Mouse (Mus musculus) stomach, postnatal 0 days (tissue): ENCODE measurements at regions not wholly inside any gene's neighbourhood (a gene's known extent, or its start where the extent isn't known, plus 50 kb on each side); places are given as distances from the start of the nearest gene placed in this dataset.
"Not testable (repeated sequence)": the region's sequence is repeated elsewhere in the genome, so short reads cannot be mapped to it uniquely, and the experiment has no call there.

Experiments used
- ATAC-seq: fragments of 200-750 bp; cut with Nextera tagmentation; 2 replicates; pipeline ENCODE4 v1.8.0; 2017; ENCODE audit not compliant: low FRiP score, low TSS enrichment
- DNase-seq: peaks from one replicate; pipeline ENCODE4 v3.0.0-alpha.2; 2016; ENCODE audit warnings: low spot score
- H3K27ac ChIP-seq: fragments of 300-500 bp; sonication (generic); replicated peaks from 2 replicates; pipeline ENCODE4 v1.5.1; 2014; ENCODE audit warnings: mild to moderate bottlenecking, control low read depth
- H3K27me3 ChIP-seq: fragments of 300-500 bp; sonication (generic); 2 replicates; pipeline ENCODE4 v1.6.1; 2014; ENCODE audit warnings: low read length; ENCODE audit not compliant: control insufficient read depth, insufficient read depth
- H3K36me3 ChIP-seq: fragments of 300-500 bp; sonication (generic); 2 replicates; pipeline ENCODE4 v1.6.1; 2014; ENCODE audit warnings: low read length, mixed read lengths; ENCODE audit not compliant: control insufficient read depth, insufficient read depth
- H3K4me1 ChIP-seq: fragments of 300-500 bp; sonication (generic); replicated peaks from 2 replicates; pipeline ENCODE4 v1.6.1; 2014; ENCODE audit warnings: antibody characterized with exemption; ENCODE audit not compliant: control insufficient read depth, insufficient read depth
- H3K4me2 ChIP-seq: fragments of 300-500 bp; sonication (generic); replicated peaks from 2 replicates; pipeline ENCODE4 v1.6.1; 2014; ENCODE audit warnings: low read depth, mild to moderate bottlenecking, control low read depth, moderate library complexity
- H3K4me3 ChIP-seq: fragments of 300-500 bp; sonication (generic); 2 replicates; pipeline ENCODE4 v1.5.1; 2014; ENCODE audit warnings: low read depth, low read length, control low read depth
- H3K9ac ChIP-seq: fragments of 300-500 bp; sonication (generic); 2 replicates; pipeline ENCODE4 v1.6.1; 2014; ENCODE audit warnings: mild to moderate bottlenecking, low read length, control low read depth, mixed read lengths
- H3K9me3 ChIP-seq: fragments of 300-500 bp; sonication (generic); 2 replicates; pipeline ENCODE4 v1.6.1; 2016; ENCODE audit warnings: low read length; ENCODE audit not compliant: control insufficient read depth
- CTCF ChIP-seq: IDR thresholded peaks from 2 replicates; pipeline ENCODE4 v1.5.1; 2016; ENCODE audit warnings: antibody characterized with exemption, low read depth, mild to moderate bottlenecking, moderate library complexity
- EP300 ChIP-seq: optimal IDR thresholded peaks from 2 replicates; pipeline ENCODE3; 2016; ENCODE audit warnings: antibody characterized with exemption
- WGBS: fragments of 180-500 bp; shearing (Covaris S2); extraction: QIAGEN DNeasy Blood & Tissue Kit; methylation state at CpG from one replicate; pipeline ENCODE4 v1.1.7; 2014; 5-methylcytosine and 5-hydroxymethylcytosine counted together

DNA sequence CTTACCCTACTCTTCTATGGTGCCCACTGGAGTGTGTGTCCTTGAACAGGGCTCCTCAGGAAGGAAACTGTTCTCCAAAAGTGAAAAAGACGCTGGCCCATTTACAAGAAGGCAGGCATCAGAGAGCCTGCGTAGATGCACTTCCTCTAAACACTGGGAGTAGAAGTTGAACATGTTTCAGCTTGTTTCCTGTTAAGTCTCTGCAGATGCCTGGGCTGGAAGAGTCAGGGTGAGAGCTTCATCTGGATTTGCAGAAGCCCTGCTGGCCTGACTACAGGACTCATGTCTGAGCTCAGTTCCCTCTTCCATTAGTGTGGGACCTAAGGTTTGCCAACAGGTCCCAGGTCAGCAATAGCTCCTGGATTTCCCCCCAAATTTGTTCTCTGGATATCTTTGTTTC, 54.7 kb upstream of the Nlrp1b start:
- H3K27me3 ChIP-seq: no peaks in the 10 kb centered on the region
- H3K9ac ChIP-seq: no peak overlapping the region
- DNase-seq: no peak
- no peak overlapping the region for H3K4me2 ChIP-seq
- H3K9me3 ChIP-seq: no peaks in the 10 kb centered on the region
- no peak for ATAC-seq
- H3K4me1 ChIP-seq: no peaks in the 10 kb centered on the region
- TF ChIP-seq EP300: no peak
- TF ChIP-seq CTCF: no peak
- WGBS: 56% methylated on average over 2 of the region's 2 CpGs
- H3K36me3 ChIP-seq: no peaks in the 10 kb centered on the region
- H3K4me3 ChIP-seq: no peak overlapping the region
- no peak overlapping the region for H3K27ac ChIP-seq

DNA sequence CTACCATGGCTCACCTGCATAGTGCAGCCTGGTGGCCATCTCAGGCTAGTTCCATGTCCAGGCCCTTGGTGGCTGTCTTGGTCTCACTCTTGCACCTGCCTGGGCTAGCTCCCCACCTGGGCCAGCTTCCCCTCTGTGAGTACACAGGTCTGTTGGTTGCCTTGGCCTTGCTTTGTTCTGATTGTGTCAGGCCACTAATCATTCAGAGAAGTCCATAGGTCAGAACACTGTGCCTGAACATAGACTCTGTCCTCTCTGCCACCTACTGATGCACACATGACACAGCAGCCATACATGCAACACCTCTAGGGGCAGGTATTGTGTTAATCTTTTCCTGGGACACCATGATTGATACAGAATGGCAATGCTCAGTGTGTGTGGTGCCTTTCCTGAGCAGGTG, 57.7 kb upstream of the Nlrp1b start:
- not testable (repeated sequence) for DNase-seq, H3K9me3 ChIP-seq, H3K27ac ChIP-seq, H3K4me1 ChIP-seq, H3K9ac ChIP-seq, ATAC-seq, H3K4me2 ChIP-seq, H3K36me3 ChIP-seq, H3K4me3 ChIP-seq, H3K27me3 ChIP-seq

DNA sequence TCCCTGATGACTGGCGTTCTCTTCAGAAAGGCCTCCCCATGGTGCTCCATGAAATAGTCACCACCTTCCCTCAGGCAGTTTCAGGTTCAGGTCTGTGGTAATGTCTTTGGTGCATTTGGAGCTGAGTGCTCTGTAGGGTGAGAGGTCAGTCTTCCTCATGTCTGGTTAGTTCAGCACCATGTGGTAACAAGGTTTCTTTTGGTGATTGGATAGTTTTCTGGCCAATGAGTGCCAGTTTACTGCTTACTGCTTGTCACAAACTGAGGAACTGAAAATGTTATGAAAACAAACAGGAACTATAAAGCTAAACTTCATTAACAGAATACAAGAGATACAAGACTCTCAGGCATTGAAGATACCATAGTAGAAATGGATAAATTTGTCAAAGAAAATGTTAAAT, 59.0 kb upstream of the Nlrp1b start:
- Histone ChIP-seq H3K9ac (no peak overlapping the region), H3K36me3 (no peaks in the 10 kb centered on the region), H3K27ac (no peak overlapping the region), H3K4me2 (no peak overlapping the region), H3K27me3 (no peaks in the 10 kb centered on the region), H3K4me3 (no peak overlapping the region), H3K4me1 (no peaks in the 10 kb centered on the region), H3K9me3 (no peaks in the 10 kb centered on the region)
- ATAC-seq: no peak
- no peak for DNase-seq
- WGBS: 88% methylated on average over 1 of the region's 1 CpGs
- TF ChIP-seq EP300 (no peak), CTCF (no peak)

DNA sequence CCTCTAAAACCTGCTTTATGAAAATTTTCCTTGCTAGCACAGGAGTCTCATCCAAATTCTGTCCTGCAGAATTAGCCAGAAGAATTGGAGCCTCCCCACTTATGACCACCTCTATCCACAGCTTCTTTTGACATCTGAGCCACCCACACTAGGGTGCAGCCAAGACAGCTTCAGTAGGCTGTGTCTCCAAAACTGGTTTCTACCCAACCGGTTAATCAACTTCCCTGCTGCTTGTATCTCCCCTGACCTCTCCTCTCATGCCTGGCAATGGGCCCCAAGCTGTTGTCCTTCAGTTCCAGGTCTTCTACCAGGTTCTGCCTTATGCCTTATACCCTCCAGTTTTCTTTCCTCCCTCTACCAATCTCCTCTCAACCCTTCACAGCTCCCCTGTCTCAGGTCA, 68.9 kb upstream of the Nlrp1b start:
- 62% methylated on average over 1 of the region's 1 CpGs for WGBS
- H3K27me3 ChIP-seq: no peaks in the 10 kb centered on the region
- no peak overlapping the region for H3K4me3 ChIP-seq
- H3K9me3 ChIP-seq: no peaks in the 10 kb centered on the region
- TF ChIP-seq EP300: no peak
- TF ChIP-seq CTCF: no peak
- no peak overlapping the region for H3K27ac ChIP-seq
- H3K4me1 ChIP-seq: no peaks in the 10 kb centered on the region
- H3K9ac ChIP-seq: no peak overlapping the region
- H3K4me2 ChIP-seq: no peak overlapping the region
- no peak for ATAC-seq
- DNase-seq: no peak
- H3K36me3 ChIP-seq: no peaks in the 10 kb centered on the region

DNA sequence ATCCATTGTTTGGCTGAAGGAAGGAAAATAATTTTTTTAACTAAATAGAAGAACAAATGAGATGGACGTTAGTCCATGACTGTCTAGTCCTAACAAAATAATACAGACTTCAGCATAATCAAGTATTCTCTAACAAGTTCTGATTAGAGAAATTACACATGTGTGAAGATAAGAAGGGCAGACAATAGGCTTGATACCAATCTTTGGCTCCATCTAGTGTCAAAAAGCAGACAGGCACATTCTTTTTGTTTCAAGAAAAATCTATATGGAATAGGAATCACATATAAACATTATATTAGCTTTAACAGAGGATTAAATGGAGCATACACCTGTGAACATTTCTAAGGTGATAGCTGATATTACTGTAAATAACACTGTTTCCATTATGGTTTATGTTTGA, 92.9 kb upstream of the Nlrp1b start:
- Histone ChIP-seq H3K27me3 (no peaks in the 10 kb centered on the region), H3K9ac (no peak overlapping the region), H3K36me3 (no peaks in the 10 kb centered on the region), H3K4me1 (no peaks in the 10 kb centered on the region), H3K27ac (no peak overlapping the region), H3K4me2 (no peak overlapping the region), H3K4me3 (no peak overlapping the region), H3K9me3 (no peaks in the 10 kb centered on the region)
- no peak for ATAC-seq
- WGBS: 9% methylated on average over 1 of the region's 1 CpGs
- TF ChIP-seq EP300 (no peak), CTCF (peak; percentile 74)
- no peak for DNase-seq

DNA sequence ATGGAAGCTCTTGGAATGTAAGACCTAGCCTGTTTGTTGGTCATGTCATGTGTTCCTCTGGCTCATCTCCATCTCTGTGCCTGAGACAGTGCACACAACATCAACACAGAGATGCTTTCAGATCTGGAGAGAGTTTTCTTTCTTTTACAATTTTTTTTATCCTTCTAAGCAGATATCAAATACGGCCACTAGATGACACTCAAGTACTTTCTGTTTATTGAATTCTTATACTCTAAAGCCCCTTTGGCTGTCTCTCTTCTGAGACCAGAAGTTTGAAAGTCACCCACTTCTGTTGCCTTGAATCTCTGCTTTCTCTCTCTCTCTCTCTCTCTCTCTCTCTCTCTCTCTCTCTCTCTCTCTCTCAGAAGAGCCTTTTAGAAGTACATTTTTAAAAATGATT, 106.9 kb upstream of the Nlrp1b start:
- ATAC-seq (no peak), DNase-seq (no peak)
- 0% methylated on average over 1 of the region's 1 CpGs for WGBS

DNA sequence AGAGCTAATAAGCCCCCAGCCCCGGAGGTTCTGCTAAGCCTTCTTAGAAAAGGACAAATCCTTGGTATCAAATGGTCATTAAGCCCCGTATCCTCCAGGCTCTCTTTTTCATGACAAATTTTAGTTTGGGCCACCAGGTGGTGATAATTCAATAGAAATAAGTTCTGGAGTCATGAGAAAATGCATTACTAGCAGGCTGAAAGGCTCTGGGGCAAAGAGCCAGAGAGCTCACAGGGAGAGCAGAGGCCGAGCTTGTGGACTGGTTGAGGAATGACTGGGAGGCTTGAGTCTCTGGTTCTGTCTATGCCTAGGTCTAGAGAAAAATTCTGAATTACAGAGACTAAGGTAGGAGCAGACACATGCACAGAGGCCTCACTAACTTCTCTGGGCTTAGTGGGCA, 115.5 kb upstream of the Nlrp1b start:
- H3K9me3 ChIP-seq: no peaks in the 10 kb centered on the region
- ATAC-seq: no peak
- WGBS: 32% methylated on average over 3 of the region's 3 CpGs
- no peak overlapping the region for H3K4me2 ChIP-seq
- no peak overlapping the region for H3K9ac ChIP-seq
- H3K4me1 ChIP-seq: no peaks in the 10 kb centered on the region
- DNase-seq: no peak
- H3K36me3 ChIP-seq: no peaks in the 10 kb centered on the region
- no peak for TF ChIP-seq EP300
- peak; percentile 42 for TF ChIP-seq CTCF
- H3K27ac ChIP-seq: no peak overlapping the region
- no peak overlapping the region for H3K4me3 ChIP-seq
- no peaks in the 10 kb centered on the region for H3K27me3 ChIP-seq

More for the DNA sequence above, 106.9 kb upstream of the Nlrp1b start:
- H3K4me3 ChIP-seq: no peak overlapping the region
- no peaks in the 10 kb centered on the region for H3K4me1 ChIP-seq
- H3K9ac ChIP-seq: no peak overlapping the region
- no peak overlapping the region for H3K4me2 ChIP-seq
- no peaks in the 10 kb centered on the region for H3K27me3 ChIP-seq
- peak; percentile 77 for TF ChIP-seq CTCF
- TF ChIP-seq EP300: no peak
- H3K9me3 ChIP-seq: no peaks in the 10 kb centered on the region
- H3K27ac ChIP-seq: no peak overlapping the region
- no peaks in the 10 kb centered on the region for H3K36me3 ChIP-seq
